Mouse (Mus musculus) thymus, adult 18-20 months (tissue): ENCODE measurements around the gene Ifna4.

Source experiments
- DNase-seq, 2 experiments: peaks; one replicate each; pipeline ENCODE4 v3.0.0; 2022; ENCODE audit warnings: mixed read lengths in 2 of 2

Gene Ifna4

GRCm38 (mm10) chr4:88867366-88867925 lies 25.8 kb downstream of the Ifna4 start:
- DNase-seq, result peak; percentile 61 to 75

GRCm38 (mm10) chr4:88867926-88868911 lies 26.6 kb downstream of the Ifna4 start:
- peak; percentile 34 to 58 for DNase-seq

- DNase-seq, result no peak
Measured at GRCm38 (mm10) chr4:88872691-88873090, 31.0 kb downstream of the Ifna4 start.

GRCm38 (mm10) chr4:88875435-88876095 lies 33.9 kb downstream of the Ifna4 start:
- no peak for DNase-seq

- DNase-seq, result no peak
Measured at GRCm38 (mm10) chr4:88876520-88876919, 34.9 kb downstream of the Ifna4 start.

GRCm38 (mm10) chr4:88878246-88878645 lies 36.6 kb downstream of the Ifna4 start:
- no peak for DNase-seq

GRCm38 (mm10) chr4:88878772-88879171 lies 37.1 kb downstream of the Ifna4 start:
- DNase-seq, result no peak

GRCm38 (mm10) chr4:88880101-88880500 lies 38.4 kb downstream of the Ifna4 start, which contains the start of gene Ifne:
TSS of gene Ifne (minus strand) at chr4:88880201.
- no peak for DNase-seq

- no peak for DNase-seq
Measured at GRCm38 (mm10) chr4:88888236-88888635, 46.6 kb downstream of the Ifna4 start.
